Mouse (Mus musculus) right cerebral cortex, postnatal 25 days (tissue): Measurements from ENCODE around the gene Glod4.
A peak's percentile ranks its signal among the peaks of the same experiment; 100 is the strongest.
"Not testable (repeated sequence)": the region's sequence is repeated elsewhere in the genome, so short reads cannot be mapped to it uniquely, and the experiment has no call there.

Experiments
- DNase-seq: peaks from one replicate; pipeline ENCODE4 v3.0.0; 2022

Gene Glod4

GRCm38 (mm10) chr11:76257386-76257785 lies 13.9 kb upstream of the Glod4 start:
- DNase-seq = no peak

- DNase-seq = no peak
Observed at GRCm38 (mm10) chr11:76256129-76256528, 12.6 kb upstream of the Glod4 start.

GRCm38 (mm10) chr11:76255431-76256001 lies 12.0 kb upstream of the Glod4 start:
- DNase-seq = no peak

- DNase-seq = no peak
Observed at GRCm38 (mm10) chr11:76253918-76254264, 10.4 kb upstream of the Glod4 start.

GRCm38 (mm10) chr11:76253145-76253917 lies 9.8 kb upstream of the Glod4 start:
- DNase-seq = peak; percentile 76

GRCm38 (mm10) chr11:76252036-76252435 lies 8.5 kb upstream of the Glod4 start:
- no peak for DNase-seq

GRCm38 (mm10) chr11:76247239-76247638 lies 3.7 kb upstream of the Glod4 start:
- no peak for DNase-seq

GRCm38 (mm10) chr11:76246439-76246838 lies 2.9 kb upstream of the Glod4 start:
- DNase-seq = no peak

- no peak for DNase-seq
Observed at GRCm38 (mm10) chr11:76243811-76244546, 454 bp upstream of the Glod4 start.

GRCm38 (mm10) chr11:76239750-76240149 lies 3.8 kb downstream of the Glod4 start:
- DNase-seq = no peak

GRCm38 (mm10) chr11:76236136-76236535 lies 7.4 kb downstream of the Glod4 start:
- no peak for DNase-seq

GRCm38 (mm10) chr11:76225051-76225450 lies 18.5 kb downstream of the Glod4 start:
- no peak for DNase-seq

- no peak for DNase-seq
Observed at GRCm38 (mm10) chr11:76224631-76225030, 18.9 kb downstream of the Glod4 start.

- DNase-seq = peak; percentile 97
Observed at GRCm38 (mm10) chr11:76217390-76217800, 26.1 kb downstream of the Glod4 start, which contains the start of the genes Dbil5 and Gemin4. Gene Dbil5 (plus strand): TSS chr11:76217608. Gene Gemin4 (minus strand): TSS chr11:76217664.

- DNase-seq = no peak
Observed at GRCm38 (mm10) chr11:76216681-76217389, 26.7 kb downstream of the Glod4 start.

GRCm38 (mm10) chr11:76216049-76216540 lies 27.4 kb downstream of the Glod4 start:
- no peak for DNase-seq

- DNase-seq = no peak
Observed at GRCm38 (mm10) chr11:76215011-76215410, 28.5 kb downstream of the Glod4 start.

GRCm38 (mm10) chr11:76213841-76214240 lies 29.7 kb downstream of the Glod4 start:
- DNase-seq = no peak

- DNase-seq = not testable (repeated sequence)
Observed at GRCm38 (mm10) chr11:76211595-76211994, 31.9 kb downstream of the Glod4 start.

- DNase-seq = no peak
Observed at GRCm38 (mm10) chr11:76210228-76210985, 33.1 kb downstream of the Glod4 start.

GRCm38 (mm10) chr11:76206793-76207192 lies 36.7 kb downstream of the Glod4 start:
- DNase-seq = no peak
